Mouse (Mus musculus): Measurements from ENCODE around the gene Ushbp1. TPM values are rescaled to one million over a fixed set of nuclear protein-coding genes. Genes with fewer than 3 reads are reported as not detected.
"Not testable (repeated sequence)": the region's sequence is repeated elsewhere in the genome, so short reads cannot be mapped to it uniquely, and the experiment has no call there.

Gene Ushbp1
- polyA plus RNA-seq, 1 experiment from 2014 or later: 6.7 TPM

DNA sequence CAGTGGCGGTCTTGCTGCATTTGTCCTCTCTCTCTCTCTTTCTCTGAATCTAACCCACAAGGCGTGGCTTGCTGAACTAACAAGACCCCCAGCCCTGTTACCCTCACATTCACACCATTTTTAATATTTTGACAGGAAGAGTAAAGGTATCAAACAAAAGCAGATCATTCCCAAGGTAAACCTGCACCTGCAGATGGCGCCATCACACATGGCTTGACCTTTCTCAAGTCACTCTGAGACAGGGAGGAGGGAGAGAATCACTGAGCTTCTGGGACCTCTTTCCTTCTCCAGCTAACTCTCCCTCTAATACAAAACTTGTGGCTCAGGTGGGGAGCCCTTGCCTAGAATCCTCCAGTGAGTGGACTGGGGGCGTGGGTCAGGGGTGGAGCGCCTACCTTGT lies 55.0 kb downstream of the Ushbp1 start:
- H3K9ac ChIP-seq (ENCODE audit: low read depth, low read length): no peak overlapping the region
- H3K4me3 ChIP-seq (ENCODE audit: low read depth, low read length): no peak overlapping the region
- 76% methylated on average over 5 of the region's 5 CpGs for WGBS
- no peaks in the 10 kb centered on the region for H3K27me3 ChIP-seq (replicated peaks; ENCODE audit: control insufficient read depth, insufficient read depth, low read length)
- no peaks in the 10 kb centered on the region for H3K9me3 ChIP-seq (ENCODE audit: control insufficient read depth, low read length)
- no peaks in the 10 kb centered on the region for H3K4me1 ChIP-seq (replicated peaks; ENCODE audit: control insufficient read depth, insufficient read depth, low read length)
- H3K4me2 ChIP-seq: no peak overlapping the region
- peaks cover 12% of the 10 kb centered on the region; the same call in 1 of the 2 replicates for H3K36me3 ChIP-seq (ENCODE audit: control insufficient read depth, insufficient read depth, low read length)
- DNase-seq (ENCODE audit: low spot score) (no peak), ATAC-seq (replicated peaks; ENCODE audit: low FRiP score) (no peak)
- no peak overlapping the region for H3K27ac ChIP-seq (ENCODE audit: low read depth, low read length)

- H3K4me2 ChIP-seq; H3K4me3 ChIP-seq (ENCODE audit: low read depth, low read length); ATAC-seq (replicated peaks; ENCODE audit: low FRiP score); H3K9ac ChIP-seq (ENCODE audit: low read depth, low read length); H3K27ac ChIP-seq (ENCODE audit: low read depth, low read length); H3K4me1 ChIP-seq (replicated peaks; ENCODE audit: control insufficient read depth, insufficient read depth, low read length); H3K27me3 ChIP-seq (replicated peaks; ENCODE audit: control insufficient read depth, insufficient read depth, low read length); H3K9me3 ChIP-seq (ENCODE audit: control insufficient read depth, low read length); DNase-seq (ENCODE audit: low spot score): not testable (repeated sequence)
- peaks cover 10% of the 10 kb centered on the region; the same call in 1 of the 2 replicates for H3K36me3 ChIP-seq (ENCODE audit: control insufficient read depth, insufficient read depth, low read length)
- 97% methylated on average over 5 of the region's 6 CpGs for WGBS
Observed at GRCm38 (mm10) chr8:71337834-71338233, 57.8 kb downstream of the Ushbp1 start.

Other genes with a start within 250 kb of the Ushbp1 start
- 19.0 and 20.2 TPM in 2 replicates for gene Myo9b, start 123.1 kb downstream of the Ushbp1 start, polyA plus RNA-seq (2014; fragmentation: Nextera tagmentation; extraction: Ambion mirVana)
- gene Haus8, start 122.9 kb downstream of the Ushbp1 start, polyA plus RNA-seq (2014; fragmentation: Nextera tagmentation; extraction: Ambion mirVana): 73.3 and 77.0 TPM in 2 replicates
- 86.9 and 97.8 TPM in 2 replicates for gene Use1, start 29.0 kb downstream of the Ushbp1 start, polyA plus RNA-seq (2014; fragmentation: Nextera tagmentation; extraction: Ambion mirVana)
- 5.8 and 6.9 TPM in 2 replicates for gene Ocel1, start 24.5 kb downstream of the Ushbp1 start, polyA plus RNA-seq (2014; fragmentation: Nextera tagmentation; extraction: Ambion mirVana)
- gene Nr2f6, start 13.8 kb downstream of the Ushbp1 start, polyA plus RNA-seq (2014; fragmentation: Nextera tagmentation; extraction: Ambion mirVana): 43.7 and 44.6 TPM in 2 replicates
- 102 and 111 TPM in 2 replicates for gene Babam1, start 1.1 kb upstream of the Ushbp1 start, polyA plus RNA-seq (2014; fragmentation: Nextera tagmentation; extraction: Ambion mirVana)
- 43.9 and 52.9 TPM in 2 replicates for gene Ankle1, start 10.2 kb upstream of the Ushbp1 start, polyA plus RNA-seq (2014; fragmentation: Nextera tagmentation; extraction: Ambion mirVana)
- gene Abhd8, start 67.9 kb upstream of the Ushbp1 start, polyA plus RNA-seq (2014; fragmentation: Nextera tagmentation; extraction: Ambion mirVana): 20.6 and 21.4 TPM in 2 replicates
- gene Mrpl34, start 69.2 kb upstream of the Ushbp1 start, polyA plus RNA-seq (2014; fragmentation: Nextera tagmentation; extraction: Ambion mirVana): 215 and 229 TPM in 2 replicates
- gene Dda1, start 73.4 kb upstream of the Ushbp1 start, polyA plus RNA-seq (2014; fragmentation: Nextera tagmentation; extraction: Ambion mirVana): 94.1 and 98.2 TPM in 2 replicates
- gene Ano8, start 90.2 kb upstream of the Ushbp1 start, polyA plus RNA-seq (2014; fragmentation: Nextera tagmentation; extraction: Ambion mirVana): 0.60 and 0.96 TPM in 2 replicates
- gene Gtpbp3, start 92.3 kb upstream of the Ushbp1 start, polyA plus RNA-seq (2014; fragmentation: Nextera tagmentation; extraction: Ambion mirVana): 9.5 and 10.4 TPM in 2 replicates
- 56.0 and 57.3 TPM in 2 replicates for gene Plvap, start 116.0 kb upstream of the Ushbp1 start, polyA plus RNA-seq (2014; fragmentation: Nextera tagmentation; extraction: Ambion mirVana)
- gene Ccdc194, start 129.9 kb upstream of the Ushbp1 start, polyA plus RNA-seq (2014; fragmentation: Nextera tagmentation; extraction: Ambion mirVana): 0.16 and 0.44 TPM in 2 replicates
- 21.9 and 24.0 TPM in 2 replicates for gene Bst2, start 141.7 kb upstream of the Ushbp1 start, polyA plus RNA-seq (2014; fragmentation: Nextera tagmentation; extraction: Ambion mirVana)
- 68.1 and 71.0 TPM in 2 replicates for gene Mvb12a, start 147.1 kb upstream of the Ushbp1 start, polyA plus RNA-seq (2014; fragmentation: Nextera tagmentation; extraction: Ambion mirVana)
- gene Tmem221, start 163.1 kb upstream of the Ushbp1 start, polyA plus RNA-seq (2014; fragmentation: Nextera tagmentation; extraction: Ambion mirVana): 0.53 and 1.1 TPM in 2 replicates
- 0.23 and 0.30 TPM in 2 replicates for gene Nxnl1, start 170.8 kb upstream of the Ushbp1 start, polyA plus RNA-seq (2014; fragmentation: Nextera tagmentation; extraction: Ambion mirVana)
- gene Slc27a1, start 173.1 kb upstream of the Ushbp1 start, polyA plus RNA-seq (2014; fragmentation: Nextera tagmentation; extraction: Ambion mirVana): 6.2 and 7.0 TPM in 2 replicates
- 200 TPM in 2 replicates for gene Pgls, start 196.4 kb upstream of the Ushbp1 start, polyA plus RNA-seq (2014; fragmentation: Nextera tagmentation; extraction: Ambion mirVana)
- 0.88 and 3.8 TPM in 2 replicates for gene Fam129c, start 201.8 kb upstream of the Ushbp1 start, polyA plus RNA-seq (2014; fragmentation: Nextera tagmentation; extraction: Ambion mirVana)
- gene Colgalt1, start 215.2 kb upstream of the Ushbp1 start, polyA plus RNA-seq (2014; fragmentation: Nextera tagmentation; extraction: Ambion mirVana): 45.2 and 45.4 TPM in 2 replicates